Mouse (Mus musculus) liver, embryonic 15.5 days (tissue): Measurements from ENCODE around the gene Bub1b. TPM values are rescaled to one million over a fixed set of nuclear protein-coding genes. Genes with fewer than 3 reads are reported as not detected.

Source experiments
- ATAC-seq: fragments of 200-750 bp; cut with Nextera tagmentation; 2 replicates; pipeline ENCODE4 v1.8.0; 2017; ENCODE audit warnings: moderate number of reproducible peaks, mild to moderate bottlenecking, moderate library complexity; ENCODE audit not compliant: insufficient read depth
- H3K27ac ChIP-seq: fragments of 300-500 bp; sonication (generic); replicated peaks from 2 replicates; pipeline ENCODE4 v1.5.1; 2015; ENCODE audit warnings: mild to moderate bottlenecking, inconsistent platforms
- H3K27me3 ChIP-seq: fragments of 300-500 bp; sonication (generic); 2 replicates; pipeline ENCODE4 v1.6.1; 2015; ENCODE audit warnings: mild to moderate bottlenecking, inconsistent platforms
- H3K36me3 ChIP-seq: fragments of 300-500 bp; sonication (generic); replicated peaks from 2 replicates; pipeline ENCODE4 v1.6.1; 2015; ENCODE audit warnings: moderate library complexity, mild to moderate bottlenecking, inconsistent platforms
- H3K4me1 ChIP-seq: fragments of 300-500 bp; sonication (generic); replicated peaks from 2 replicates; pipeline ENCODE4 v1.6.1; 2015; ENCODE audit warnings: inconsistent platforms
- H3K4me2 ChIP-seq: fragments of 300-500 bp; sonication (generic); 2 replicates; pipeline ENCODE4 v1.6.1; 2015; ENCODE audit warnings: moderate library complexity, mild to moderate bottlenecking, inconsistent platforms
- H3K4me3 ChIP-seq: fragments of 300-500 bp; sonication (generic); replicated peaks from 2 replicates; pipeline ENCODE4 v1.5.1; 2015; ENCODE audit warnings: mild to moderate bottlenecking, inconsistent platforms
- H3K9ac ChIP-seq: fragments of 300-500 bp; sonication (generic); 2 replicates; pipeline ENCODE4 v1.6.1; 2015; ENCODE audit warnings: moderate library complexity, mild to moderate bottlenecking, inconsistent platforms
- H3K9me3 ChIP-seq: fragments of 300-500 bp; sonication (generic); replicated peaks from 2 replicates; pipeline ENCODE4 v1.6.1; 2016; ENCODE audit warnings: inconsistent platforms
- WGBS: fragments of 180-500 bp; shearing (Covaris S2); methylation state at CpG from one replicate; pipeline ENCODE4 v1.1.7; 2015; ENCODE audit warnings: mixed read lengths; ENCODE audit not compliant: insufficient replicate concordance; 5-methylcytosine and 5-hydroxymethylcytosine counted together
- polyA plus RNA-seq: library from polyadenylated mRNA; unstranded; fragments of >200 nt; fragmentation: Nextera tagmentation; extraction: Ambion mirVana; gene quantifications from 2 replicates; pipeline ENCODE4 v1.2.1, GENCODE M21; 2015

The Bub1b gene
- polyA plus RNA-seq, 1 experiment from 2014 or later = 43.6 TPM

- peaks cover 41% of the 10 kb centered on the region for H3K4me1 ChIP-seq
- no peak overlapping the region for H3K9ac ChIP-seq
- no peak overlapping the region for H3K4me2 ChIP-seq
- ATAC-seq = no peak
- no peak overlapping the region for H3K27ac ChIP-seq
- WGBS = 60% methylated on average over 5 of the region's 5 CpGs
- H3K4me3 ChIP-seq = no peak overlapping the region
- no peaks in the 10 kb centered on the region for H3K36me3 ChIP-seq
- H3K27me3 ChIP-seq = peaks cover 33% of the 10 kb centered on the region
- no peaks in the 10 kb centered on the region for H3K9me3 ChIP-seq
These were observed 69.2 kb downstream of the Bub1b start for GRCm38 (mm10) chr2:118667181-118667580.

DNA sequence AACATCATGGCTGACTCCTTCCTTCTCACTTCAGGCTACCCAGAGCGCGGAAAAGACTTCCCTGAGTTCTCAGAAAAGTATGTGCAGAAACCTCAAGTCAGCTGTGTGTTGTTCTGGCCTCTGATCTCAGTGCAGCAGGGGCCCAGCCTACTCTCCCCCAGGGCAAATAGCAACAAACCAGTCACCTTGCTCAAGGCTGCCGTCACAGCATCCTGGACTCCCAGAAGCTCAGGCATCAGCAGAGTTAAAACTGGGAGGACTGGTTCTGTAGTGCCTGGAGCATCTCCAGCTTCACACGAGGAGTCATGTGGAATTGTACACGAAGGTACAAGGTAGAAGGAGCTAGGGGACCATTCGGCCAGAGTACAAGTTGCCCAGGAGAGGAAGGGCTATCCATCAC lies 71.2 kb downstream of the Bub1b start:
- H3K9ac ChIP-seq = no peak overlapping the region
- H3K4me2 ChIP-seq = no peak overlapping the region
- H3K4me1 ChIP-seq = peaks cover 20% of the 10 kb centered on the region
- ATAC-seq = no peak
- no peaks in the 10 kb centered on the region for H3K36me3 ChIP-seq
- WGBS = 66% methylated on average over 6 of the region's 6 CpGs
- H3K9me3 ChIP-seq = no peaks in the 10 kb centered on the region
- no peak overlapping the region for H3K27ac ChIP-seq
- no peak overlapping the region for H3K4me3 ChIP-seq
- peaks cover 38% of the 10 kb centered on the region for H3K27me3 ChIP-seq

GRCm38 (mm10) chr2:118669785-118670184 lies 71.8 kb downstream of the Bub1b start:
- WGBS = 39% methylated on average over 2 of the region's 2 CpGs
- no peak for ATAC-seq
- H3K4me1 ChIP-seq = peaks cover 16% of the 10 kb centered on the region; the same call in 1 of the 2 replicates
- no peak overlapping the region for H3K27ac ChIP-seq
- no peaks in the 10 kb centered on the region for H3K9me3 ChIP-seq
- H3K4me3 ChIP-seq = no peak overlapping the region
- no peak overlapping the region for H3K9ac ChIP-seq
- H3K27me3 ChIP-seq = peaks cover 41% of the 10 kb centered on the region
- no peaks in the 10 kb centered on the region for H3K36me3 ChIP-seq
- H3K4me2 ChIP-seq = no peak overlapping the region

DNA sequence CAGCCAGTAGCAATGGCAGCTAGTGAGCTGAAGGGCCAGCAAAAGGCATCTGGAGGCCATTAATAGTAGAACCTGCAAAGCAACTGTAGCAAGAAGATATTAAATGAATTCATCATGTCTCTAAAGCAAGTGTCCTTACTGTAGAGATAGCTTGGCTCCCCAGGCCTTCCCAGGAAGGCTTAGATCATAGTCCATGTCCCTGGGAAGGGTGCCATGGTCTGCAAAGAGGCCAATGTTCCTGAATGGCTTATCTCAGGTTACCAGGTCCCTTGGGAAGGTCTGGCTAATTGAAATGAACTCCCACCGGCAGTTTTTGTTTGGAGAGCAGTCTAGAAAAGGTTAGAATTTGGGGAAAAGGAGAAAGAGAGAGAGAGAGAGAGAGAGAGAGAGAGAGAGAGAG lies 73.7 kb downstream of the Bub1b start:
- ATAC-seq = no peak
- Histone ChIP-seq H3K4me3 (no peak overlapping the region), H3K9me3 (no peaks in the 10 kb centered on the region), H3K9ac (no peak overlapping the region), H3K36me3 (no peaks in the 10 kb centered on the region), H3K4me1 (peaks cover 11% of the 10 kb centered on the region), H3K27me3 (peaks cover 55% of the 10 kb centered on the region), H3K4me2 (no peak overlapping the region), H3K27ac (no peak overlapping the region)
- WGBS = 57% methylated on average over 1 of the region's 1 CpGs

- no peak for ATAC-seq
- Histone ChIP-seq H3K4me2 (no peak overlapping the region), H3K27me3 (peaks cover 77% of the 10 kb centered on the region), H3K36me3 (no peaks in the 10 kb centered on the region), H3K4me1 (peaks cover 17% of the 10 kb centered on the region), H3K9me3 (no peaks in the 10 kb centered on the region), H3K9ac (no peak overlapping the region), H3K4me3 (no peak overlapping the region), H3K27ac (no peak overlapping the region)
- 36% methylated on average over 15 of the region's 15 CpGs for WGBS
These were observed 75.9 kb downstream of the Bub1b start for GRCm38 (mm10) chr2:118673686-118674465.

- ATAC-seq = no peak
- Histone ChIP-seq H3K27ac (no peak overlapping the region), H3K9ac (no peak overlapping the region), H3K27me3 (peaks cover 83% of the 10 kb centered on the region), H3K4me2 (no peak overlapping the region), H3K4me3 (no peak overlapping the region), H3K4me1 (peaks cover 17% of the 10 kb centered on the region), H3K36me3 (no peaks in the 10 kb centered on the region), H3K9me3 (no peaks in the 10 kb centered on the region)
- WGBS = 22% methylated on average over 7 of the region's 7 CpGs
These were observed 76.5 kb downstream of the Bub1b start for GRCm38 (mm10) chr2:118674500-118674899.

DNA sequence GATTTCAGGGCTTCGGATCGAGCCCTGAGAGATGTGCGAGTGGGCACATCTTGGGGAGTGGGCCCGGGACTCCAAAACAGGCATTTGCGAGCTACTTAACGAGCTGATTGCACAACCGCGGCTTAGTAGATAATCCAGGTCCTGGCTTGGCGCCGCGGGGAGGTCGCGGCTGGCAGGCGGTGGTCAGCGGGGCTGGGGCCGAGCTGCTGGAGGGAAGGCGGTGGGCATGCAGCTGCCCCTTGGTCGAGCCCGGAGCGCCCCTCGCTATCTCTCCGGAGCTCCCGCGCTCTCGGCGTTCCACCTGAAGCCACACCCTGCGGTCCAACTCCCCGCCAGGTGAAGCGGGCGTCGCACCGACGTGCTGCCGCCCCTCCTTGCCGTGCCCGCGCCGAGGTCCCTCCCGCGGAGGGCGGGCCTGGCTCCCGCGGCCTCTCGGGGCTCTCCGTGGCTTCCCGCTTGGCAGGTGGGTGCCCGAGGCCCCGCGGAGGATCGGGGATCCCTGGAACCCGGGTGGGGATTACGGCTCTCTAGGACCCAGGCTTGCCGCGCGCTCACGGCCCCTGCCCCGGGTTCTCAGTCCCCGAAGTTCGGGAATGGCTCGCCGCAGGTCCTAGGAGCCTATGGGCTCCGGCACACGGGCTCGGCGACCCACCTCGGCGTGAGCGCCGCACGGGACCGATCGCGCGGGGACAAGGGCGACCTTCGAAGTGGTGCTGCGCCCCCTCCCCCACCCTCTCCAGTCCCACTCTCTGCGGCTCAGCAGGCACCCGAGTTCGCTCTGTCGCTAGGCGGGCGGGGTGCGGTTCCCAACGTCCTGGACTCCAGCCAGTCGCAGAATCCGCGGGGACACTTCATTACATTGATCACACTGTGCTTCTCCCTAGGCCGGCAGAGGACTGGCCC lies 79.1 kb downstream of the Bub1b start:
- Histone ChIP-seq H3K9me3 (no peaks in the 10 kb centered on the region), H3K36me3 (no peaks in the 10 kb centered on the region), H3K4me3 (peak overlapping the region; percentile 56), H3K27me3 (peaks cover 86% of the 10 kb centered on the region), H3K4me2 (peak overlapping the region; percentile 89), H3K4me1 (peaks cover 17% of the 10 kb centered on the region), H3K27ac (no peak overlapping the region), H3K9ac (peak overlapping the region; percentile 35; the same call in 1 of the 2 replicates)
- ATAC-seq = peak; percentile 40; the same call in 1 of the 2 replicates
- 2% methylated on average over 89 of the region's 89 CpGs for WGBS

GRCm38 (mm10) chr2:118677817-118678216 lies 79.8 kb downstream of the Bub1b start:
- H3K36me3 ChIP-seq = no peaks in the 10 kb centered on the region
- no peak overlapping the region for H3K27ac ChIP-seq
- H3K27me3 ChIP-seq = peaks cover 86% of the 10 kb centered on the region
- 0 out of 2 replicates have a peak overlapping the region, but pooled peaks have one; percentile 35 for H3K9ac ChIP-seq
- WGBS = 13% methylated on average over 4 of the region's 4 CpGs
- ATAC-seq = peak; percentile 32; the same call in 1 of the 2 replicates
- peak overlapping the region; percentile 89 for H3K4me2 ChIP-seq
- H3K4me1 ChIP-seq = peaks cover 21% of the 10 kb centered on the region
- no peaks in the 10 kb centered on the region for H3K9me3 ChIP-seq
- H3K4me3 ChIP-seq = peak overlapping the region; percentile 56

DNA sequence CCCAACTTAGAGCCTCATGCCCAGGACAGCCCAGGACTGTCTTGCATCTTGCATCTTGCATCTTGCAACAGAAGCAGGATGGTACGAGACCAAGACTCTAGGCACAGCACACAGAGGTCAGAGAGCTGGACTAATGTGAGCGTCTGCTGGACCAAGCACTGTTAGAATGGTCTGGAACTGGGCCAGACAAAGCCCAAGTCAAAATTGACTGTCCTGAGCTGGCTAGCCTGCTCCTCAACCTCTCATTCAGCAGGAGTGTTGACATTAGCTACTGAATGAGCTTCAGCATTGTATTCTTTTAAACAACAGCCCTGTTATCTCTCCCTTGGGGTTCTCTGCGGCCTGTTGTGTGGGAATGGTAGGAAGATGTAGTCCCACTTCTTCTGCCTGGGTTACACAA lies 81.6 kb downstream of the Bub1b start:
- Histone ChIP-seq H3K4me3 (no peak overlapping the region), H3K27ac (no peak overlapping the region), H3K36me3 (no peaks in the 10 kb centered on the region), H3K27me3 (peaks cover 73% of the 10 kb centered on the region), H3K4me1 (peaks cover 21% of the 10 kb centered on the region), H3K9me3 (no peaks in the 10 kb centered on the region), H3K9ac (no peak overlapping the region), H3K4me2 (no peak overlapping the region)
- ATAC-seq = no peak
- 63% methylated on average over 3 of the region's 3 CpGs for WGBS

GRCm38 (mm10) chr2:118680926-118681325 lies 82.9 kb downstream of the Bub1b start:
- WGBS = 82% methylated on average over 6 of the region's 6 CpGs
- H3K9me3 ChIP-seq = no peaks in the 10 kb centered on the region
- H3K27me3 ChIP-seq = peaks cover 60% of the 10 kb centered on the region

More at GRCm38 (mm10) chr2:118680926-118681325, 82.9 kb downstream of the Bub1b start:
- ATAC-seq = no peak
- peaks cover 21% of the 10 kb centered on the region for H3K4me1 ChIP-seq
- no peak overlapping the region for H3K9ac ChIP-seq
- no peak overlapping the region for H3K4me3 ChIP-seq
- no peak overlapping the region for H3K4me2 ChIP-seq
- no peak overlapping the region for H3K27ac ChIP-seq
- H3K36me3 ChIP-seq = no peaks in the 10 kb centered on the region
